Mouse (Mus musculus) splenic B cell, adult 2 months (primary cell): ENCODE measurements around the gene Strip2.
A peak's percentile ranks its signal among the peaks of the same experiment; 100 is the strongest.

Source experiments
- DNase-seq: peaks from one replicate; pipeline ENCODE4 v3.0.0-alpha.2; 2011; ENCODE audit warnings: low read depth, low spot score
- H3K27me3 ChIP-seq: 2 replicates; pipeline ENCODE4 v1.6.1; 2012; ENCODE audit warnings: mild to moderate bottlenecking, low read length, moderate library complexity, mixed read lengths; ENCODE audit not compliant: control insufficient read depth, poor library complexity, insufficient read depth, severe bottlenecking
- H3K36me3 ChIP-seq: 2 replicates; pipeline ENCODE4 v1.6.1; 2012; ENCODE audit warnings: mild to moderate bottlenecking, low read length, moderate library complexity, mixed read lengths; ENCODE audit not compliant: control insufficient read depth, poor library complexity, insufficient read depth, severe bottlenecking

Strip2 gene

GRCm38 (mm10) chr6:29947823-29948222 lies 31.0 kb downstream of the Strip2 start:
- Histone ChIP-seq H3K36me3 (no peaks in the 10 kb centered on the region), H3K27me3 (no peaks in the 10 kb centered on the region)
- DNase-seq: no peak

GRCm38 (mm10) chr6:29956749-29957148 lies 39.9 kb downstream of the Strip2 start:
- DNase-seq: no peak
- no peaks in the 10 kb centered on the region for H3K36me3 ChIP-seq
- no peaks in the 10 kb centered on the region; the same call in 1 of the 2 replicates for H3K27me3 ChIP-seq

DNA sequence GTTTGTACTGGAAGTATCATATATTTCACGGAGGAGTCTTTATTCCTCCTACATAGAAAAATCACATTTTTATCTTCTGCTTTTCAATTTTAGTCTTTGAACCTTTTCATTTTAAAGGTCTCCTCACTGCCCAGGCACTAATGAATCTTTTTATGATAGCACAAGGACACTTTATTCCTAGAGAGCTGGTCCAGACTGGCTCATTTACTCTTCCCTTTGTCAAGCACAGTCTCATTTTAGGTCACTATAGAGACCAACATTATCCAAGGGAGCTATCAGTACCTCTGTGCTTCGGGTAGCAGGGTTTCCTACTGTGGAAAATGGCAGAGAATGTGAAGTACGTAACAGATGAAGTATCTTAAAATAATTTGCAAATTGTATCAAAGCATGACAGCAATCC lies 41.9 kb downstream of the Strip2 start:
- no peaks in the 10 kb centered on the region for H3K36me3 ChIP-seq
- no peaks in the 10 kb centered on the region for H3K27me3 ChIP-seq
- no peak for DNase-seq

- no peak for DNase-seq
These were observed 44.3 kb downstream of the Strip2 start for GRCm38 (mm10) chr6:29961081-29961480.

DNA sequence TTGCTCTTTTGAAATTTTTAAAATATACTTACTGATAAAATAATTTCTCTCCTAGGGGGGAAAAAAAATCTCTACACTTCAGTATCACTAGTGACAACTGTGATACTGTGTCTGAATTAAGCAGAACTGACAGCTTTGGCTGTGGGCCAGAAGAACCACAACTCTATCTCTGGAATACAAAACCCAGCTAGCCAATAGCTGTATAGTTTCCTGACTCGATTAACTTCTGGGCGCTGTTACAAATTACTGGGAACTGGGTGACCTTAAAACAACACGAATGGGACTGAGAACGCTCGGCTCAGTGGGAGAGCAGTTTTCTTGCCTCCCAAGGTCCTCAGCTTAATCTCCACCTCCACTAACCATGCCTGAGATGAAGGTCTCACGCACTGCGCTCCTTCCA lies 51.1 kb downstream of the Strip2 start:
- no peak for DNase-seq
- no peaks in the 10 kb centered on the region for H3K27me3 ChIP-seq
- no peaks in the 10 kb centered on the region for H3K36me3 ChIP-seq

More at GRCm38 (mm10) chr6:29961081-29961480, 44.3 kb downstream of the Strip2 start:
- H3K36me3 ChIP-seq: no peaks in the 10 kb centered on the region
- no peaks in the 10 kb centered on the region for H3K27me3 ChIP-seq

DNA sequence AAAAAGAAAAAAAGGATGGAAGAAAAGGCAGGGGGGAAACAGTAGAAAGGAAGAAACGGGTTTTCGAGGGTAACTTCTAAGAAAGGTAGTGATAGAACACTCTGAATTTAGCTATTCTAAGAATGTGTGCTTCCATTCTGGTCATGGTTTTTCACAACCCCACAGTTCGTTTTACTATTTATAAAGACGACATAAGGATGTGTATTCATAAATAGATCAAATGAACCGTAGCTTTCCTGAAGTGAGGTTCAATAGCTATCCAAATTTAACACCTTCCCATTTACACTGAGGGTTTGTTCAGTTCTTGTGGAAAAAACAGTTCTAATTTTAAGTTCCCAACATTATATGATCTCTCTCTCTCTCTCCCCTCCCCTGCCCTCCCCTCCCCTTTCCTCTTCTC lies 56.5 kb downstream of the Strip2 start:
- no peaks in the 10 kb centered on the region for H3K36me3 ChIP-seq
- no peaks in the 10 kb centered on the region for H3K27me3 ChIP-seq
- no peak for DNase-seq

- Histone ChIP-seq H3K36me3 (no peaks in the 10 kb centered on the region), H3K27me3 (no peaks in the 10 kb centered on the region)
- peak; percentile 39 for DNase-seq
These were observed 58.0 kb downstream of the Strip2 start for GRCm38 (mm10) chr6:29974836-29975235.

DNA sequence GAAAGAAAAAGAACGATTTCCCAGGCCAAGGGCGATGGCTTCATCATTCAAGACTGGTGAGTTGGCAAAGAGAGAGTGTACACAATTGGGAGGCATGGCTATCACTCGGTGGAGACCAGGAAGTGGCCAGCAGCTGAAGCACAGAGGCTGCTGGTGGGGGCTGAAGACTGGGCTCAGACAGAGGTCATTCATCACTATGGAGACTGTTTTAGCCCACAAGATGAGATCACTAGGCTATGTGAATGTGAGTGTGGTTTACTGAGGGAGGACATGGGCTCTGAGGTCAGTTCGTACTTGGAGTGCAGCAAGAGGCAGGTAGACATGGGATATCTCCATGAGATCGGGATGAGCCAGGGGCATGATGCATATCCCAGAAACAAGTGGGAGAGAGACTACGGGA lies 63.6 kb downstream of the Strip2 start:
- no peak for DNase-seq
- Histone ChIP-seq H3K36me3 (no peaks in the 10 kb centered on the region), H3K27me3 (no peaks in the 10 kb centered on the region)

- DNase-seq: no peak
- H3K27me3 ChIP-seq: no peaks in the 10 kb centered on the region
These were observed 65.0 kb downstream of the Strip2 start for GRCm38 (mm10) chr6:29981797-29982196.

GRCm38 (mm10) chr6:29985058-29985498 lies 68.3 kb downstream of the Strip2 start:
- H3K36me3 ChIP-seq: no peaks in the 10 kb centered on the region
- no peaks in the 10 kb centered on the region for H3K27me3 ChIP-seq
- DNase-seq: peak; percentile 90

More at GRCm38 (mm10) chr6:29981797-29982196, 65.0 kb downstream of the Strip2 start:
- H3K36me3 ChIP-seq: no peaks in the 10 kb centered on the region

- Histone ChIP-seq H3K27me3 (no peaks in the 10 kb centered on the region), H3K36me3 (no peaks in the 10 kb centered on the region)
- DNase-seq: no peak
These were observed 68.7 kb downstream of the Strip2 start for GRCm38 (mm10) chr6:29985504-29985903.

- Histone ChIP-seq H3K36me3 (no peaks in the 10 kb centered on the region), H3K27me3 (no peaks in the 10 kb centered on the region)
- no peak for DNase-seq
These were observed 69.2 kb downstream of the Strip2 start for GRCm38 (mm10) chr6:29985986-29986385.

GRCm38 (mm10) chr6:29987246-29987645 lies 70.4 kb downstream of the Strip2 start:
- Histone ChIP-seq H3K27me3 (no peaks in the 10 kb centered on the region), H3K36me3 (no peaks in the 10 kb centered on the region)
- DNase-seq: no peak

- H3K27me3 ChIP-seq: no peaks in the 10 kb centered on the region
- no peaks in the 10 kb centered on the region for H3K36me3 ChIP-seq
- DNase-seq: no peak
These were observed 81.3 kb downstream of the Strip2 start for GRCm38 (mm10) chr6:29998140-29998539.

- Histone ChIP-seq H3K36me3 (no peaks in the 10 kb centered on the region), H3K27me3 (no peaks in the 10 kb centered on the region)
- no peak for DNase-seq
These were observed 82.0 kb downstream of the Strip2 start for GRCm38 (mm10) chr6:29998771-29999170.

GRCm38 (mm10) chr6:30002628-30003027 lies 85.8 kb downstream of the Strip2 start:
- DNase-seq: no peak
- H3K27me3 ChIP-seq: no peaks in the 10 kb centered on the region
- no peaks in the 10 kb centered on the region for H3K36me3 ChIP-seq
